Mouse (Mus musculus) R1 (cell line): ENCODE data around the gene Gm5728.
"Not testable (repeated sequence)": the region's sequence is repeated elsewhere in the genome, so short reads cannot be mapped to it uniquely, and the experiment has no call there.

Source experiments
- DNase-seq: peaks from one replicate; pipeline ENCODE4 v3.0.0-alpha.2; 2018; ENCODE audit warnings: low read depth, low spot score

The Gm5728 gene

DNA sequence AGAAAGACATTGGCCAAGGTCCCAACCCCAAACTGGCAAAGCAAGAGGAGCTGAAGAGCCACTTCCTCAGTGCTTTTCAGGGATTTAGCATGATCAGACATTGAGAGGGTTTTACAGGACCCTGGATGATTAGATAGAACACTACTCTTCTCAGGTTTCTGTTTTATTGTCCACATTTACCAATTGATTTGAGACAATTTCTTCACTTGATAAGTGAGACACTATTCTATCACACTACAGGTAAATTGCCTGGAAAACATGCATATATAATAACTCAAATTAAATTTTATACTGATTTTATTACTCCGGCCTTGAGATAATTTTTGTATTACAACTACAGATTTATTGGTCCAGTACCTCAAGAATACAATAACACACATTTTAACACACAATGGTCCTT lies at the start of gene Gm5728:
Gene Gm5728, minus strand, starts transcription at position 101 of the 400 bp plus-strand sequence.
- not testable (repeated sequence) for DNase-seq

DNA sequence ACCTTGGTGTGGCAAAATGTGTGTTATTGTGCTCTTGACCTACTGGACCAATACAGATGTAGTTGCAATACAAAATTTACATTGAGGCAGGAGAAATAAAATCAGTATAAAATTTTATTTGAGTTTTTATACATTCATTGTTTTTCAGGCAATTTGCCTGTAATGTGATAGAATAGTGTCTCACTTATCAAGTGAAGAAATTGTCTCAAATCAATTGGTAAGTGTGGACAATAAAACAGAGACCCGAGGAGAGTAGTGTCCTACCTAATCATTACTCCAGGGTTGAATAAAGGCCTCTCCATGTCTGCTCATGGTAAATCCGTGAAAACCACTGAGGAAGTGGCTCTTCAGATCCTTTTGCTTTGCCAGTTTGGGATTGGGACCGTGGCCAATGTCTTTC lies 42.4 kb upstream of the Gm5728 start, which contains the start of gene Vmn1r100:
Gene Vmn1r100, plus strand, starts transcription at position 301 of the 400 bp plus-strand sequence.
- not testable (repeated sequence) for DNase-seq

DNA sequence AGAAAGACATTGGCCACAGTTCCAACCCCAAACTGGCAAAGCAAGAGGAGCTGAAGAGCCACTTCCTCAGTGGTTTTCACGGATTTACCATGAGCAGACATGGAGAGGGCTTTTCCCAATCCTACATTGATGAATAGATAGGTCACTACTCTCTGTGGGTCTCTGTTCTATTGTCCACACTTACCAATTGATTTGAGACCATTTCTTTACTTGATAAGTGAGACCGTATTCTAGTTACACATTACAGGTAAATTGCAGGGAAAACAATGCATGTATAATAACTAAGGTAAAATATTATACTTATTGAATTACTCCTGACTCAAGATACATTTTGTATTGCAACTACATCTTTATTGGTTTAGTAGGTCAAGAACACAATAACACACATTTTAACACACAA lies 41.2 kb downstream of the Gm5728 start, which contains the start of gene Gm4133:
Gene Gm4133, minus strand, starts transcription at position 101 of the 400 bp plus-strand sequence.
- DNase-seq = not testable (repeated sequence)
